Mouse (Mus musculus) lung, adult 2 months (tissue): Measurements from ENCODE around the gene D630003M21Rik. TPM values are rescaled to one million over a fixed set of nuclear protein-coding genes. Genes with fewer than 3 reads are reported as not detected.

Experiments
- DNase-seq: peaks from one replicate; pipeline ENCODE4 v3.0.0; 2022
- H3K4me1 ChIP-seq: fragments of 200-500 bp; 2 replicates; pipeline ENCODE4 v1.6.1; 2011; ENCODE audit warnings: low read length; ENCODE audit not compliant: control insufficient read depth, insufficient read depth
- H3K4me3 ChIP-seq: fragments of 200-500 bp; replicated peaks from 2 replicates; pipeline ENCODE3; 2011; ENCODE audit warnings: low read depth, mild to moderate bottlenecking, control low read depth, low read length; ENCODE audit errors: extremely low read depth
- CTCF ChIP-seq: fragments of 200-500 bp; IDR thresholded peaks from 2 replicates; pipeline ENCODE4 v1.5.1; 2011; ENCODE audit warnings: mild to moderate bottlenecking, low read length, control low read depth; ENCODE audit not compliant: insufficient read depth
- POLR2A ChIP-seq: fragments of 200-500 bp; IDR thresholded peaks from 2 replicates; pipeline ENCODE4 v1.6.1; 2011; ENCODE audit warnings: low read depth, mild to moderate bottlenecking, control low read depth, low read length, borderline replicate concordance; ENCODE audit errors: extremely low read depth
- WGBS: fragments of 180-500 bp; shearing (Covaris S2); methylation state at CpG from one replicate; pipeline ENCODE4 v1.1.7; 2018; 5-methylcytosine and 5-hydroxymethylcytosine counted together
- polyA plus RNA-seq: library from polyadenylated mRNA; depleted of rRNA; stranded (reverse); fragments of >200 nt; gene quantifications from 2 replicates; pipeline ENCODE4 v1.2.3, GENCODE M21; 2012

Gene D630003M21Rik
- polyA plus RNA-seq, 1 experiment: 1.9 TPM

DNA sequence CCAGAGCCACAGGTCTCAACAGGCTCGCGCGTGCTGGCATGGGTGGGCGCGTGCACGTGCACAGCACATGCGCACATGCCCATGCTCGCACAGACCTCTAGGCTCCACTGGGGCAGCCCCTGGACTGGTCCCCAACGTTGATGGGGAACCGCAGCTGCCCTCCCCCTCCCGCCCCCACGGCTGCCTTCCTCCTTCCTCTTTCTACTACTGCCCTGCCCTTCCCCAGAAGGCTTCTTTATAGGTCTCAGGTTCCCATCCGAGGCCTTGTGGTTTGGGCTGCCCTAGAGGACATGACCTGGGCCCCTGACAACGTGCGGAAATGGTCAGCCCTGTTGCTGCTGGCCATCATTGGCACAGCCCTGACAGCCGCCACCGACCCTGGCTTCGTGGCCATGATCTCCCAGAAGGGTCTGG lies 29.0 kb upstream of the D630003M21Rik start, which contains the start of gene Bpi:
Bpi (plus strand) TSS at position 90 of the 414 bp plus-strand sequence.
- TF ChIP-seq CTCF (no peak), POLR2A (no peak)
- H3K4me1 ChIP-seq: no peaks in the 10 kb centered on the region
- 59% methylated on average over 18 of the region's 18 CpGs for WGBS
- DNase-seq: no peak
- H3K4me3 ChIP-seq: no peak within 1 kb of the TSS

GRCm38 (mm10) chr2:158256894-158257293 lies 27.9 kb upstream of the D630003M21Rik start:
- no peak for TF ChIP-seq POLR2A
- no peak for TF ChIP-seq CTCF
- Histone ChIP-seq H3K4me1 (no peaks in the 10 kb centered on the region), H3K4me3 (no peak overlapping the region)
- no peak for DNase-seq
- 16% methylated on average over 5 of the region's 5 CpGs for WGBS

DNA sequence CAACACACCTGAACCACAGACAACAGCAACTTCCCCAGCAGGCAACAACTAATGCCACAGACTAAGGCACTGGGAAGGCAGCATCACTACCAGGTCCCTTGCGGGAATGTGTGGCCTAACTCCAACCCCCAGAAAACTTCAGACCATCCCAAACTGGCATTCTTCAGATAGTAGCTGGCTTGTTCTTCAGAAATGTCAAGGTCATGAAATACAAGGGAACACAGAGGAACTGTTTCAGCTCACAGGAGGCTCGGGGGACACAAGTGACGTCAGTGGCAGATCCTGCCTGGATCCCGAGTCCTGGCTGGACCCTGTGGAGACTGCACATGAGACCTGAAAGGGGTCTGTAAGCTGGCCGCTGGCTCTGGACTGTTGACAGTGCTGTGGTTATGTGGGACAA lies 24.8 kb upstream of the D630003M21Rik start:
- WGBS: 79% methylated on average over 5 of the region's 5 CpGs
- DNase-seq: no peak
- no peak overlapping the region for H3K4me3 ChIP-seq
- TF ChIP-seq POLR2A (no peak), CTCF (no peak)
- H3K4me1 ChIP-seq: no peaks in the 10 kb centered on the region

GRCm38 (mm10) chr2:158250558-158250957 lies 21.5 kb upstream of the D630003M21Rik start:
- Histone ChIP-seq H3K4me1 (peaks cover 5% of the 10 kb centered on the region), H3K4me3 (no peak overlapping the region)
- no peak for DNase-seq
- 89% methylated on average over 4 of the region's 4 CpGs for WGBS
- TF ChIP-seq POLR2A: no peak
- TF ChIP-seq CTCF: no peak

DNA sequence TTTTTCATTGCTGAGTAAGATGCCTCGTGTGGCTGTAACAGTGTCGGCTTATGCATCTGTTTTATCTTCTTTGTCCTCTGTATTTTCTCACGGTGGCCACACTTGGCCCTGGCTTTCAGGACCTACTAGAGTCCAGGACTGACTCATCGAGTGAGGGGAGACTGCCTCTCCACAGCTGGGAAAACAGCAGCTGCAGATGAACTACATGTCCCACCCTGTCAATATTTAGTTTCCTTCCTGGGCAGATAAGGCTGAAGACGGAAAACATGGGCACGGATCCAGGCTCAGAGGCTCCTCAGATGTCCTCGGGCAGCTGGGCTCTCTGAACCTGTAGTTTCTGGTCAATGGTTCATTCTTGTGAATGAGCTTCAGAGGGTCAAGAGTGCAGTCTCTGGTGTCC lies 19.3 kb upstream of the D630003M21Rik start:
- peak; percentile 28 for DNase-seq

GRCm38 (mm10) chr2:158247852-158248251 lies 18.8 kb upstream of the D630003M21Rik start:
- WGBS: 60% methylated on average over 6 of the region's 6 CpGs
- H3K4me1 ChIP-seq: peaks cover 5% of the 10 kb centered on the region
- DNase-seq: no peak
- H3K4me3 ChIP-seq: no peak overlapping the region
- TF ChIP-seq CTCF (no peak), POLR2A (no peak)

More for the DNA sequence above, 19.3 kb upstream of the D630003M21Rik start:
- peaks cover 5% of the 10 kb centered on the region for H3K4me1 ChIP-seq
- no peak overlapping the region for H3K4me3 ChIP-seq
- 9% methylated on average over 7 of the region's 7 CpGs for WGBS
- no peak for TF ChIP-seq POLR2A
- TF ChIP-seq CTCF: no peak

- peaks cover 7% of the 10 kb centered on the region for H3K4me1 ChIP-seq
- DNase-seq: no peak
- no peak overlapping the region for H3K4me3 ChIP-seq
- TF ChIP-seq POLR2A: no peak
- TF ChIP-seq CTCF: no peak
- 85% methylated on average over 4 of the region's 4 CpGs for WGBS
Observed at GRCm38 (mm10) chr2:158245072-158245817, 16.2 kb upstream of the D630003M21Rik start.

- peaks cover 7% of the 10 kb centered on the region for H3K4me1 ChIP-seq
- no peak for DNase-seq
- H3K4me3 ChIP-seq: no peak overlapping the region
- whole genome bisulfite sequencing: 50% methylated on average over 18 of the region's 18 CpGs
- TF ChIP-seq CTCF (no peak), POLR2A (no peak)
Observed at GRCm38 (mm10) chr2:158243129-158243870, 14.3 kb upstream of the D630003M21Rik start.

DNA sequence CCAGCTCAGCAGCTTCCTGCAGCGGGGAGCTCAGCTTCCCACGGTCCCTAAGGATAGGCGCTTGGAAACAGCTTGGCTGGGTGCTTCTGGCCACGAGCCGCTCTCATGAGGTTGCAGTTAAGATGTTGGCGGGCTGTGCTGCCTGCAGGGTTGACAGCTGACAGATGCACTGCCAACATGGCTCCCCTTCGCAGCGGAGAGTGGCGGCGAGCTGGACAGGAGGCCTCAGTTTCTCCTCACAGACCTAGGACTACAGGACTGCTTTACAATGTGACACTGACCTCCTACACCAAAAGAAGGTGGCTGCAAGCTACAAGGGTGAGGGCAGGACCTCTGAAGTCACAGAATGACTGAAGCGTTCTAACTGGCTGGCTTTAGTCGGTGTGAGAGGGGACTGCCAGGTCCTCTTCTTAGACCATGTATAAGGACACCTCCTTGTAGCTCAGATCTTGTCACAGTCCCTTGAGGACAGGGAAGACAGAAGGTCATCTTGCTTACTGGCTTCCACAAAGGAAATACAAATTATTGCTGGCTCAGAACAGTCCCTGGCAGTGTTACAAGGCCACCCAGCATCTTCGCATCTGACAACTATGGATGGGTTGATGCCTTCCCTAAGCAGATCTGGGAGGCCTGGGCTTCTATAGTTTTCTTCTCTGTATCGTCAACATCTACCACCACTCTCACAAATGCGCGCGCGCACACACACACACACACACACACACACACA lies 13.3 kb upstream of the D630003M21Rik start:
- no peak for DNase-seq
- WGBS: 77% methylated on average over 18 of the region's 18 CpGs
- peaks cover 2% of the 10 kb centered on the region; the same call in 1 of the 2 replicates for H3K4me1 ChIP-seq
- no peak overlapping the region for H3K4me3 ChIP-seq
- TF ChIP-seq POLR2A: no peak
- TF ChIP-seq CTCF: no peak
